Mouse (Mus musculus) kidney, adult 9 months (tissue): Measurements from ENCODE around the gene Sik1.
A peak's percentile ranks its signal among the peaks of the same experiment; 100 is the strongest.

Source experiments
- DNase-seq: peaks from one replicate; pipeline ENCODE4 v3.0.0; 2022

Gene Sik1

GRCm38 (mm10) chr17:31831097-31831865 is 24.3 kb downstream of the Sik1 start:
- DNase-seq: no peak

- DNase-seq: no peak
Measured at GRCm38 (mm10) chr17:31830506-31831075, 25.0 kb downstream of the Sik1 start.

DNA sequence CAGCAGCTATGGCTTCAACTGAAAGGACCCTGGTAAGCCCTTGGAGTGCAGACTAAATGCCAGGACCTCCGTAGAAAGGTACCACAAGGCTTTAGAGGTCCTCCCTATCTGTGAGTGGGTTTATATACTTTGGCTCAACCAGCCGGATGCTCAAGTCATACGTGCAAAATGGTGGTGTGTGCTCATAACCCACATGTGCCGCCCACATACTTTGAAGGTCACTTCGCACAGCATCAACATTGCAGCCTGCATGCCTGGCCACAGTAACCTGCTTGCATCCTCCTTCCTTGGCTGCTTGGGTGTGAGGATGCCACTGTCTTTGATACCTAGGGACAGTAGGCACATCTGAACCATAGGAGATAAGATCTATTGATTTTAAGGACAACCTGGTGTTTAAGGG is 26.7 kb downstream of the Sik1 start:
- no peak for DNase-seq

DNA sequence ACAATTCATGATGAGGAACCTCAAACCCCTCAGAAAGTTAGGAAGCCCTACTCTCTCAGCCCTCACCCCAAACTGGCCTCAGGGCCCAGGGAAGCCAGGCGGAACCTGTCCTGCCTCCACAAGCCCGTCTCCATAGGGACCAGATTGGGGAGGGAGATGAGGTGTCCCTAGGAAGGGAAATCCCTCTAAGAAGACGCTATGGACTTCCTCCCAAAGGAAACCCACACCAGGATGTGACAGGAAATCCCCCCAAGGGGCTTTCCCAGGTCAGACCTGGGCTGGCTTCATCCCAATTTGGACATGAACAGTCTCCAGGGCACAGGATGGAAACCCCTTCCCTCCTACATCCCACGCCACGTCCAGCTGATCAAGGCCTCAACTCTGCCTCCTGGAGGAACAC is 27.5 kb downstream of the Sik1 start:
- peak; percentile 65 for DNase-seq

DNA sequence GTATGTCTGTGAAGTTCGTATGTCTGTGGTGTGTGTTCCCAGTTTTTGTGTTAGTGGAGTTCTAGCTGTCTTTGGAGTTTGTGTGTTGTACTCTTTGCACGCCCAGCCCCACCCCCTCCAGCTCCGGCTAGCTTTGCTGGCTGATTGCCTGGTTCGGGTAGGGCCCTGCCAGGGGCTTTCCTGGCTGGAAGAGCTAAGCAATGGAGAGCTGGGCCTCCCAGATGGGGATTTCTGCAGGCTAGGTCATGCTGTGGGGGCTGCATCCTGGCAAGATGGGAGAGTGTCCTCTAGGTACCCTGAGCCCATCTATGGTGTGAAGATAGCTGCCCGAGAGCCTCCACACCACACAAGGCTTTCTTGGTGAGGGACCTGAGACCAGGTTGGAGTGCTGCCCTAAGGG is 28.4 kb downstream of the Sik1 start:
- peak; percentile 81 for DNase-seq

- no peak for DNase-seq
Measured at GRCm38 (mm10) chr17:31826669-31827068, 28.9 kb downstream of the Sik1 start.

DNA sequence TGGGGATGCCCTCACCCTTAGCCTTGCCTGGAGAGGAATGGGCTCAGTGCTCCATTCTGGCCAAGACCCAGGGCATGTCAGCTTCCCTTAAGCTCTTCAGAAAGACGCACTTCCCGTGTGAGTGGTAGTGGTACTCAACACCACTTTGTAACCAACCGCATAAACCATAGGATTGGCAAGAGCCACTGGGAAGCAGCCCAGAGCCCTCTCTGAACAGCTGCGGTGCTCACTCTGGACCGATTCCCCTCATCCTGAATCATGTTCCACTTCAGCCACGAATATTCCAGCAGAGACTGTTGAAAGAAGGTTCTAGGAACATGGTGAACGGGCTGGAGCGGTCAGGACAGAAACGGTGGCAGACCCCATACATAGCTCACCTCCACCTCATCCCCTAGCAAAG is 29.9 kb downstream of the Sik1 start:
- no peak for DNase-seq

- DNase-seq: no peak
Measured at GRCm38 (mm10) chr17:31824812-31825211, 30.8 kb downstream of the Sik1 start.

GRCm38 (mm10) chr17:31821136-31821933 is 34.3 kb downstream of the Sik1 start:
- no peak for DNase-seq

DNA sequence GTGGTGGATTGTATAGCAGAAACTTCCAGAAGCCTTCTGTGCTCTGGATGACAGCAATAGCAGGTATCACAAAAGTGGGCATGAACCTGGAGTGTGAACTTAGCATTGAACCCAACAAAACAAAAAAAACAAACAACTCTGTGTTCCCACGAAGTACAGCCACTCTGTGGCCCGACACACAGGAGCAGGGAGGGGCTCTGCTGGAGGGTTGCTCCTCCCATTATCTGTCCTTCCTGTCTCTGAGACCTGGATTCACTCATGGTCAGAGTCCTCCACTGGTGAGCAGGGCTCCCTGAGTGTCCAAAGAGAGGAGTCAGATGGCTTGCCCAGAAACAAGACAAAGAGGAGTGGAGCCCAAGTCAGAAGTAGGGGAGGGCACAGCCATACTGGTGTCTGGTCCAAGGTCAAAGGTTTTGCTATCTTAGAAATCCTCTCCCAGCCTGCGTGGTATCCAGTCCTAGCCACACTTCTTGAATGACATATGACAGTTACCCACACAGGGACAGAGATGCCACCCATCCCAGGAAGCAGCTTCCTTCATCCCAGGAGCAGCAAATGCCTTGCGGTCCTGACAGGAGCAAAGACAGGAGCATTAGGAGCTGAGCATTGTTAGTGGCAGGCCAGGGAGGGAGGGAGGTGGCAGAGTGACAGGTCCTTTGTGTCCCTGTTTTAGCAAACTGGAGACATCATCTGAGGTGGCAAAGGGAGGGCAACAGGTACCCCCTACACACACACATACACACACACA is 35.3 kb downstream of the Sik1 start:
- DNase-seq: no peak

GRCm38 (mm10) chr17:31819372-31819771 is 36.2 kb downstream of the Sik1 start:
- no peak for DNase-seq

- no peak for DNase-seq
Measured at GRCm38 (mm10) chr17:31817815-31818214, 37.8 kb downstream of the Sik1 start.

GRCm38 (mm10) chr17:31817203-31817602 is 38.4 kb downstream of the Sik1 start:
- no peak for DNase-seq

DNA sequence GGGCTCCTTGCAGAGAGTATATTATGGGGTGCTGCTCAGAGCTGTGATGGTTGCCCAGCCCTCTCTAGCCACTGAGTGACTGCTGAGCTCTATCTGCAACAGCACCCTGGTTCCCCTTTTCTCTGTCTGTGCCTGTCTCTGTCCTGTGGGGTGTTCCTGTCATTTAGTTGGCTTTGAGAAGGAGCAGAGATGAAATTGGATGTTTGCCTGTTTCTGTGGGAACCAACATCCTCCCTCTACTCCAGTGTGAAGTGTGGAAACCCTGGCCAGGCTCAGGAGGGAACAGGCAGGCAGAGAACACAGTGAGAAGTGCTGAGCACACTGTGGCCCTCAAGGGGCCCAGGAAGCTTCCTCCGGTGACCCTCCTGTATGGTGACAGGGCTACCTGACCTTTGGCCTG is 40.8 kb downstream of the Sik1 start:
- no peak for DNase-seq

DNA sequence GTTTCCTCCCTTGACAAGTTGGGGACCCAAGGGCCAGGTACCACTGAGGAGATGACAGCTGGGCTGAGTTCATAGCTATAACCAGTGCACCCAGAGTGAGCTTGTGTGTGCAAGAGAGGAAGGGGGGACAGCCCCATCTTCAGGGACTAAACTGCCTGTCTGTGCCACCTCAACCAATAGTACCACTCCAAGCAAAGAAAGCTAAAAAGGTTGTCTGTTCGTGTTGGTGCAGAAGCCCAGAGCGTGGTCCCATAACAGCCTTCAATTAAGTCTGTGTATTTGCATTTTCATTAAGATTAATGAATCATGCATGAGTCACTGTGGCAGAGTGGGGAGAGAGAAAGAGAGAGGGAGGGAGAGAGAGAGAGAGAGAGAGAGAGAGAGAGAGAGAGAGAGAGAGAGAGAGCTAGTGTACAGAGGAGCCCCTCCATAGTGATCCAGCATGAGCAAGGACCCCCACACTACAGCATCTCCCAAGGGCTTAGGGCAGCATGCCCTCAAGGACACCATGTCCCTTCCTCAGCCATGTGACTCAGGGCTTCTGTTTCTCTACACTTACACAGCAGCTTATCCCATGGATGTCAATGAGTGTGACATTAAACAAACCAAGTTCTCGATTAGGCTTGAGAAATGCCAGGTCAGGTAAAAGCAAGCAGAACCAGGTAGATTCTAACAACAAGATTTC is 41.5 kb downstream of the Sik1 start:
- DNase-seq: no peak

DNA sequence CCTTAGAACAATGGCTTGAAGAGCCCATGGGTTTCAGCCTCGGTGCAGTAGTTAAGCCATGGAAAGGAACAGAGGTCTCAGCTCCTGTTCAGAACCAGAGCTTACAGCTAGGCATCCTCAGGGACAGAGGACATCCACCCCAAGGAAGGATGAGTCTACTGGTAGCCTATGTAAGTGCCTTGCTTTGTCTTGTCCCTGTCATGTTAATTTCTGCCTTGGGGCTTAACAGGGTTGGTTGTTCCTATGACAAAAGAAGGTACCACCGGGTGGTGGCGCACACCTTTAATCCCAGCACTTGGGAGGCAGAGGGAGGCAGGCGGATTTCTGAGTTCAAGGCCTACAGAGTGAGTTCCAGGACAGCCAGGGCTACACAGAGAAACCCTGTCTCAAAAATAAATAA is 44.3 kb downstream of the Sik1 start:
- DNase-seq: no peak

DNA sequence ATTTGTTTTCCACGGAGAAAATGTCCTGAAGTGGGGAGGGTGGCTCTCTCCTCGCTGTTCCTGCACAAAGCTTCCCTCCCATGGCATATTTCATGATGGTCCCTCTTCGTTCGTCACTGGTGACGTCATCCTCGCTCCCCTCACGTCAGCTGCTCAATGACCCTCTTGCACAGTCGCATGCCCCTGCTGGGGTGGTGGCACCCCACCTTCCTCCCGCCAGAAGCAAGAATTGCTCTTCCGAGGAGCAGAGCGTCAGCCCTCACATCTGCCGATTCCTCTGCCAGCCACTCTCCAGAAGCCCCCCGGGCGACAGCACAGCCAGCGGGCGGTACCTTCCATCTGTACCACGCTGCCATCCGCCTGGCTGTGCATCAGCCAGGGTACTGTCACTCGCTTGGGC is 45.7 kb downstream of the Sik1 start:
- DNase-seq: no peak

DNA sequence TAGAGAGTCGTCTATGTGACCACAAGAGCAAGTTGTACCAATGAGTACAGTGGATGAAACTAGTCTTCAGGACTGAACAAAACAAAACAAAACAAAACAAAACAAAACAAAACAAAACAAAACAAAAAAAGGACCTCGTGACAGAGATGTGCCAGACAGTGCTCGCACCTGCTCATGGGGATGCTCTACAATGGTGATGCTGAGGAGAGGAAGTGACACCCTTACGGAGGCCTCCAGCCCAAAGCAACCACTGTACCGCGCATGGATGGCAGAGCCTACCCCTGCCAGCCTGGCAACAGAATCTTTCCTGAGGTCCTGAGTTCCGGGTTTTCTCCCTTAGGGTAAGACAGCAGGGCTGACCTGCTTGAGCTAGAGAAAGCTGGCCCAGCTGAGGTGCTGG is 46.5 kb downstream of the Sik1 start:
- DNase-seq: no peak

DNA sequence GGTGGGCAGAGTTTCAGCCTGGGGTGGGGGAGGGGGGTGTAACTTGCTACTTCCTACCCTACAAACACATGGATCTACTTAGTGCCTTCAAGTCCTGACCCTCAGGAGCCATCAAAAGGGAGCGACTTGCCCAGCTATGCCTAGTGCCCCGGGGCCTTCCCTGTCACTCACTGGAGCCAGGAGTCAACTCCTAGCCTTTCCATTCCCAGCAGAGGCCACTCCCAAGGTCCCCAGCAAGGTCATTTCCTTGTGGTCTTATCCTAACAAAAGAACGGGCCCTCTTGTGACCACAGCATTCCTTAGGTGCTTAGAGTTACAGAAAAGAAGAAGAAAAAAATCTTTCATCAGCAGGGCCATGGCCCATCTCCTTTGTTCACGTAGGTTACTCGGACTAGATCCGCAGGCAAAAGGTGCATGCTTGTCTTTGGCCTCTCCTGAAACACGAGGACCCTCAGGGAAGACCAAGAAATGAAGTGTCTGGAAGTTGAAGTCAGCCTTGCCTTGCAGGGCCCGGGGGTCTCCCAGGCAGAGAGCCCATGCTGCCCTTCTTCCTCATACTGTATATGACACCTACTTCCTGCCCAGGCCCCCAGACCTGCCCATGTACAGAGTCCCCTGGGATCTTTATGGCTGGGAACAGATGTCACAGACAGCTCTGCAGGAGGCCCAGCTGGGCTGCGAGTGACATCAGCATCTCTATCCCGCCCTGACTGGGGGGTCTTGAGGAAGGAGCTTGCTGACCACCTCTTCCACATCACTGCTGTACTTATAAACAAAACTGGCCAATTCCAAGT is 47.3 kb downstream of the Sik1 start:
- DNase-seq: no peak

- no peak for DNase-seq
Measured at GRCm38 (mm10) chr17:31806496-31806895, 49.1 kb downstream of the Sik1 start.

GRCm38 (mm10) chr17:31806025-31806424 is 49.6 kb downstream of the Sik1 start:
- DNase-seq: peak; percentile 50

DNA sequence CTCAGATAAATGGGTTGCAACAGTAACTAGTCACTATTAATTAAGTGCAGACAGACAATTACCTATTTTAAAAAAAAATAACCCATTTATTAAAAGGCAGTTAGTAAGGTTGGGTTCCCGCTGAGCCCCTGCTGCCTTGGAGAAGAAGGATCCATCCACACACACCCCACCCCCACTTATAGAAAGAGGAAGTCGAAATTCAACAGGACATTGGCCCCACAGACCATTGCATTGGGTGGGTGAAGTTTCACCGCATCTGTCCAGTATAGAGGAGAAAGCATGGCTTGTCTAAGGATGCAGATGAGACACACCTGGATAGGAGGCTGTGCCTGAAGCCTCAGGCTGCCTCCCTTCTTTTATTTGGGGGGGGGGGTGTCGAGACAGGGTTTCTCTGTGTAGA is 50.0 kb downstream of the Sik1 start:
- no peak for DNase-seq
